Mouse (Mus musculus): ENCODE results near the gene Tc2n. TPM values are rescaled to one million over a fixed set of nuclear protein-coding genes. Genes with fewer than 3 reads are reported as not detected.

Tc2n gene
- polyA plus RNA-seq, 1 experiment from 2014 or later, result 0.20 TPM

- no peaks in the 10 kb centered on the region for H3K9me3 ChIP-seq (ENCODE audit: low read length)
- no peak overlapping the region for H3K27ac ChIP-seq (ENCODE audit: low read depth)
- no peak overlapping the region for H3K4me3 ChIP-seq (ENCODE audit: low read depth, low read length)
- no peaks in the 10 kb centered on the region for H3K4me1 ChIP-seq (ENCODE audit: insufficient read depth)
- ATAC-seq (no peak), DNase-seq (no peak)
- WGBS (ENCODE audit: insufficient replicate concordance), result 55% methylated on average over 6 of the region's 6 CpGs
- H3K4me2 ChIP-seq (ENCODE audit: low read depth, low read length), result no peak overlapping the region
- H3K9ac ChIP-seq (replicated peaks), result no peak overlapping the region
- no peaks in the 10 kb centered on the region for H3K27me3 ChIP-seq (ENCODE audit: insufficient read depth, low read length)
- TF ChIP-seq EP300 (IDR thresholded peaks at IDR 0.05; ENCODE audit: low read depth) (no peak), CTCF (IDR thresholded peaks at IDR 0.05; ENCODE audit: low read depth) (no peak)
- no peaks in the 10 kb centered on the region for H3K36me3 ChIP-seq (replicated peaks; ENCODE audit: insufficient read depth, low read length)
Measured at GRCm38 (mm10) chr12:101759440-101760045, 41.2 kb upstream of the Tc2n start.

GRCm38 (mm10) chr12:101758698-101759097, 40.4 kb upstream of the Tc2n start:
- Histone ChIP-seq H3K4me3 (ENCODE audit: low read depth, low read length) (no peak overlapping the region), H3K4me2 (ENCODE audit: low read depth, low read length) (no peak overlapping the region), H3K9me3 (ENCODE audit: low read length) (no peaks in the 10 kb centered on the region), H3K4me1 (ENCODE audit: insufficient read depth) (no peaks in the 10 kb centered on the region), H3K36me3 (replicated peaks; ENCODE audit: insufficient read depth, low read length) (no peaks in the 10 kb centered on the region), H3K9ac (replicated peaks) (no peak overlapping the region), H3K27me3 (ENCODE audit: insufficient read depth, low read length) (no peaks in the 10 kb centered on the region), H3K27ac (ENCODE audit: low read depth) (no peak overlapping the region)
- no peak for DNase-seq
- TF ChIP-seq EP300 (IDR thresholded peaks at IDR 0.05; ENCODE audit: low read depth) (no peak), CTCF (IDR thresholded peaks at IDR 0.05; ENCODE audit: low read depth) (no peak)
- peak; percentile 35 for ATAC-seq

GRCm38 (mm10) chr12:101742375-101742774, 24.1 kb upstream of the Tc2n start:
- no peaks in the 10 kb centered on the region for H3K27me3 ChIP-seq (ENCODE audit: insufficient read depth, low read length)
- no peaks in the 10 kb centered on the region for H3K4me1 ChIP-seq (ENCODE audit: insufficient read depth)
- H3K9me3 ChIP-seq (ENCODE audit: low read length), result no peaks in the 10 kb centered on the region
- 65% methylated on average over 2 of the region's 2 CpGs for WGBS (ENCODE audit: insufficient replicate concordance)
- H3K9ac ChIP-seq (replicated peaks), result no peak overlapping the region
- TF ChIP-seq CTCF (IDR thresholded peaks at IDR 0.05; ENCODE audit: low read depth) (no peak), EP300 (IDR thresholded peaks at IDR 0.05; ENCODE audit: low read depth) (no peak)
- no peak overlapping the region for H3K4me2 ChIP-seq (ENCODE audit: low read depth, low read length)
- ATAC-seq, result no peak
- DNase-seq, result no peak
- no peaks in the 10 kb centered on the region for H3K36me3 ChIP-seq (replicated peaks; ENCODE audit: insufficient read depth, low read length)
- H3K4me3 ChIP-seq (ENCODE audit: low read depth, low read length), result no peak overlapping the region
- H3K27ac ChIP-seq (ENCODE audit: low read depth), result no peak overlapping the region

DNA sequence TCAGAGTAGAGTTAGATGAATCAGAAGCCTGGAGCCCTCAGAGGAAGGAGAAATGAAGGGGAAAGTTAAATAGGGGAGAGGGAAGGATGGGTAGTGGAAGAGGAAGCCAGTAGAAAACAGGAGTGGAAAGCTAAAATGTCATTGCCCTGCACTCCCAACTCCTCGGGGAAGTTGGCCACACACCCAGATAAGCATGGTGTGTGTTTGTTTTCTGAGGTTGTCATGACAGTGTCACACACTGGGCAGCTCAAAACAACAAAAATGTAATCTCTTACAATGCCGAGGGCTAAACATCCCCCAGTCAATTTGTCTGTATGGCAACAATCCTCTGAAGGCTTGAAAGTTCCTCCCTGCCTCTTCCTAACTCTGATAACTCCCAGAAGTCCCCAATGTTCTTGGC, 22.2 kb upstream of the Tc2n start:
- H3K4me3 ChIP-seq (ENCODE audit: low read depth, low read length), result no peak overlapping the region
- H3K4me2 ChIP-seq (ENCODE audit: low read depth, low read length), result no peak overlapping the region
- H3K9ac ChIP-seq (replicated peaks), result no peak overlapping the region
- WGBS (ENCODE audit: insufficient replicate concordance), result 34% methylated on average over 2 of the region's 2 CpGs
- no peaks in the 10 kb centered on the region for H3K4me1 ChIP-seq (ENCODE audit: insufficient read depth)
- peak overlapping the region; percentile 39; the same call in 1 of the 2 replicates for H3K27ac ChIP-seq (ENCODE audit: low read depth)
- no peaks in the 10 kb centered on the region for H3K9me3 ChIP-seq (ENCODE audit: low read length)
- DNase-seq (no peak), ATAC-seq (peak; percentile 62)
- H3K27me3 ChIP-seq (ENCODE audit: insufficient read depth, low read length), result no peaks in the 10 kb centered on the region
- TF ChIP-seq EP300 (IDR thresholded peaks at IDR 0.05; ENCODE audit: low read depth) (no peak), CTCF (IDR thresholded peaks at IDR 0.05; ENCODE audit: low read depth) (no peak)
- H3K36me3 ChIP-seq (replicated peaks; ENCODE audit: insufficient read depth, low read length), result no peaks in the 10 kb centered on the region

DNA sequence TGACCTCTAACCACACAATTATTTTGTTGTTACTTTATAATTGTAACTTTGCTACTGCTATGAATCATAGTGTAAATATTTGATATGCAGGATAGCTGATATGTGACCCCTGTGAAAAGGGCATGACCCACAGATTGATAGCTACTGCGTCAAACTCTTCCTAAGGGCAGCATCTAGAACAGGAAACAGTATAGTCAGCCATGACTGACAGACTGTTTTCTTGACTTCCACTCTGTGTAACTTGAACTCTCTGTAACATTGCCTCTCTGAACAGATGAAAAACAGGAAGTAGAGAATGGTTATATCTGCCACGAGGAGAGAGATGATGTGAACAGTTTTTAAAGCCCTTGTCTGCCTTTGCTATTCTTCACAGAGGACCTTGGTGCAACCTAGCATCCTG, 21.7 kb upstream of the Tc2n start:
- H3K27ac ChIP-seq (ENCODE audit: low read depth), result peak overlapping the region; percentile 39; the same call in 1 of the 2 replicates
- TF ChIP-seq EP300 (IDR thresholded peaks at IDR 0.05; ENCODE audit: low read depth) (no peak), CTCF (IDR thresholded peaks at IDR 0.05; ENCODE audit: low read depth) (no peak)
- H3K4me2 ChIP-seq (ENCODE audit: low read depth, low read length), result no peak overlapping the region
- WGBS (ENCODE audit: insufficient replicate concordance), result 11% methylated on average over 2 of the region's 2 CpGs
- no peak overlapping the region for H3K9ac ChIP-seq (replicated peaks)
- no peak for DNase-seq
- no peaks in the 10 kb centered on the region for H3K27me3 ChIP-seq (ENCODE audit: insufficient read depth, low read length)
- no peak overlapping the region for H3K4me3 ChIP-seq (ENCODE audit: low read depth, low read length)
- peak; percentile 73 for ATAC-seq
- no peaks in the 10 kb centered on the region for H3K9me3 ChIP-seq (ENCODE audit: low read length)
- H3K36me3 ChIP-seq (replicated peaks; ENCODE audit: insufficient read depth, low read length), result no peaks in the 10 kb centered on the region
- H3K4me1 ChIP-seq (ENCODE audit: insufficient read depth), result no peaks in the 10 kb centered on the region

GRCm38 (mm10) chr12:101718755-101719150, 430 bp upstream of the Tc2n start:
- H3K27ac ChIP-seq (ENCODE audit: low read depth), result no peak overlapping the region
- WGBS (ENCODE audit: insufficient replicate concordance), result 2% methylated on average over 9 of the region's 9 CpGs
- TF ChIP-seq CTCF (IDR thresholded peaks at IDR 0.05; ENCODE audit: low read depth) (no peak), EP300 (IDR thresholded peaks at IDR 0.05; ENCODE audit: low read depth) (no peak)
- H3K9me3 ChIP-seq (ENCODE audit: low read length), result no peaks in the 10 kb centered on the region
- DNase-seq, result peak; percentile 31
- peak overlapping the region; percentile 65 for H3K4me3 ChIP-seq (ENCODE audit: low read depth, low read length)
- H3K4me1 ChIP-seq (ENCODE audit: insufficient read depth), result peaks cover 5% of the 10 kb centered on the region; the same call in 1 of the 2 replicates
- ATAC-seq, result peak; percentile 31
- peaks cover 17% of the 10 kb centered on the region for H3K27me3 ChIP-seq (ENCODE audit: insufficient read depth, low read length)
- no peaks in the 10 kb centered on the region for H3K36me3 ChIP-seq (replicated peaks; ENCODE audit: insufficient read depth, low read length)
- peak overlapping the region; percentile 92 for H3K4me2 ChIP-seq (ENCODE audit: low read depth, low read length)
- no peak overlapping the region for H3K9ac ChIP-seq (replicated peaks)

Measured in liver, postnatal 0 days (tissue).